Mouse (Mus musculus) lung, embryonic 16.5 days (tissue): ENCODE measurements around the gene Gm11214. TPM values are rescaled to one million over a fixed set of nuclear protein-coding genes. Genes with fewer than 3 reads are reported as not detected.

Experiments
- ATAC-seq: fragments of 200-750 bp; cut with Nextera tagmentation; 2 replicates; pipeline ENCODE4 v1.8.0; 2017; ENCODE audit warnings: low read depth, mild to moderate bottlenecking, moderate library complexity
- H3K27ac ChIP-seq: fragments of 300-500 bp; sonication (generic); 2 replicates; pipeline ENCODE4 v1.5.1; 2014; ENCODE audit warnings: mild to moderate bottlenecking, control low read depth, low read length
- H3K27me3 ChIP-seq: fragments of 300-500 bp; sonication (generic); 2 replicates; pipeline ENCODE4 v1.6.1; 2014; ENCODE audit warnings: low read depth, low read length, mixed read lengths; ENCODE audit not compliant: control insufficient read depth, insufficient read depth
- H3K36me3 ChIP-seq: fragments of 300-500 bp; sonication (generic); 2 replicates; pipeline ENCODE4 v1.6.1; 2014; ENCODE audit warnings: low read length; ENCODE audit not compliant: control insufficient read depth, insufficient read depth
- H3K4me1 ChIP-seq: fragments of 300-500 bp; sonication (generic); replicated peaks from 2 replicates; pipeline ENCODE4 v1.6.1; 2014; ENCODE audit warnings: low read length, mixed read lengths; ENCODE audit not compliant: control insufficient read depth, insufficient read depth
- H3K4me2 ChIP-seq: fragments of 300-500 bp; sonication (generic); 2 replicates; pipeline ENCODE4 v1.6.1; 2014; ENCODE audit warnings: low read depth, low read length, control low read depth
- H3K4me3 ChIP-seq: fragments of 300-500 bp; sonication (generic); 2 replicates; pipeline ENCODE4 v1.5.1; 2014; ENCODE audit warnings: mild to moderate bottlenecking, low read length, control low read depth
- H3K9ac ChIP-seq: fragments of 300-500 bp; sonication (generic); 2 replicates; pipeline ENCODE4 v1.6.1; 2014; ENCODE audit warnings: low read length, control low read depth
- H3K9me3 ChIP-seq: fragments of 300-500 bp; sonication (generic); 2 replicates; pipeline ENCODE4 v1.6.1; 2016; ENCODE audit warnings: low read length; ENCODE audit not compliant: control insufficient read depth
- WGBS: fragments of 180-500 bp; shearing (Covaris S2); extraction: QIAGEN DNeasy Blood & Tissue Kit; methylation state at CpG from one replicate; pipeline ENCODE4 v1.1.7; 2014; 5-methylcytosine and 5-hydroxymethylcytosine counted together
- polyA plus RNA-seq: library from polyadenylated mRNA; unstranded; fragments of >200 nt; fragmentation: Nextera tagmentation; extraction: Ambion mirVana; gene quantifications from 2 replicates; pipeline ENCODE4 v1.2.1, GENCODE M21; 2015

The Gm11214 gene
- polyA plus RNA-seq, 1 experiment from 2014 or later, result not detected

GRCm38 (mm10) chr4:63639842-63640241 is 23.3 kb downstream of the Gm11214 start:
- Histone ChIP-seq H3K4me3 (no peak overlapping the region), H3K27ac (no peak overlapping the region), H3K9ac (no peak overlapping the region), H3K9me3 (no peaks in the 10 kb centered on the region), H3K27me3 (no peaks in the 10 kb centered on the region), H3K4me2 (no peak overlapping the region), H3K4me1 (no peaks in the 10 kb centered on the region), H3K36me3 (no peaks in the 10 kb centered on the region)
- peak; percentile 41; the same call in 1 of the 2 replicates for ATAC-seq
- WGBS, result 46% methylated on average over 2 of the region's 2 CpGs

- Histone ChIP-seq H3K9ac (no peak overlapping the region), H3K4me3 (no peak overlapping the region), H3K4me1 (no peaks in the 10 kb centered on the region), H3K4me2 (no peak overlapping the region), H3K27ac (no peak overlapping the region), H3K36me3 (no peaks in the 10 kb centered on the region), H3K9me3 (no peaks in the 10 kb centered on the region), H3K27me3 (no peaks in the 10 kb centered on the region)
- no peak for ATAC-seq
- WGBS, result 53% methylated on average over 1 of the region's 1 CpGs
Observed at GRCm38 (mm10) chr4:63638603-63639002, 24.6 kb downstream of the Gm11214 start.

- H3K9me3 ChIP-seq, result no peaks in the 10 kb centered on the region
- H3K27me3 ChIP-seq, result no peaks in the 10 kb centered on the region
- H3K9ac ChIP-seq, result no peak overlapping the region
- no peaks in the 10 kb centered on the region for H3K36me3 ChIP-seq
- no peak for ATAC-seq
- WGBS, result 77% methylated on average over 2 of the region's 2 CpGs
- no peaks in the 10 kb centered on the region for H3K4me1 ChIP-seq
- H3K4me2 ChIP-seq, result no peak overlapping the region
- no peak overlapping the region for H3K4me3 ChIP-seq
- H3K27ac ChIP-seq, result no peak overlapping the region
Observed at GRCm38 (mm10) chr4:63633181-63633580, 30.0 kb downstream of the Gm11214 start.

GRCm38 (mm10) chr4:63627111-63627510 is 36.1 kb downstream of the Gm11214 start:
- no peaks in the 10 kb centered on the region for H3K9me3 ChIP-seq
- 80% methylated on average over 8 of the region's 8 CpGs for WGBS

GRCm38 (mm10) chr4:63625563-63626080 is 37.6 kb downstream of the Gm11214 start:
- Histone ChIP-seq H3K27ac (no peak overlapping the region), H3K9me3 (no peaks in the 10 kb centered on the region), H3K36me3 (no peaks in the 10 kb centered on the region), H3K4me2 (no peak overlapping the region), H3K27me3 (no peaks in the 10 kb centered on the region), H3K4me3 (no peak overlapping the region), H3K4me1 (no peaks in the 10 kb centered on the region), H3K9ac (no peak overlapping the region)
- ATAC-seq, result no peak
- 43% methylated on average over 3 of the region's 3 CpGs for WGBS

More at GRCm38 (mm10) chr4:63627111-63627510, 36.1 kb downstream of the Gm11214 start:
- Histone ChIP-seq H3K27me3 (no peaks in the 10 kb centered on the region), H3K4me3 (no peak overlapping the region), H3K4me1 (no peaks in the 10 kb centered on the region), H3K9ac (no peak overlapping the region), H3K36me3 (no peaks in the 10 kb centered on the region), H3K27ac (no peak overlapping the region), H3K4me2 (no peak overlapping the region)
- no peak for ATAC-seq

GRCm38 (mm10) chr4:63622378-63622835 is 40.8 kb downstream of the Gm11214 start, which contains the start of gene Tex48:
Gene Tex48 (minus strand): TSS chr4:63622428.
- no peaks in the 10 kb centered on the region for H3K4me1 ChIP-seq
- no peak within 1 kb of the TSS for H3K4me3 ChIP-seq
- no peaks in the 10 kb centered on the region for H3K36me3 ChIP-seq
- no peak within 1 kb of the TSS for H3K9ac ChIP-seq
- no peak for ATAC-seq
- no peaks in the 10 kb centered on the region for H3K9me3 ChIP-seq
- no peak within 1 kb of the TSS for H3K27ac ChIP-seq
- no peaks in the 10 kb centered on the region for H3K27me3 ChIP-seq
- WGBS, result 43% methylated on average over 5 of the region's 5 CpGs
- H3K4me2 ChIP-seq, result no peak within 1 kb of the TSS

- H3K9ac ChIP-seq, result no peak overlapping the region
- no peaks in the 10 kb centered on the region for H3K36me3 ChIP-seq
- 63% methylated on average over 2 of the region's 2 CpGs for WGBS
- no peaks in the 10 kb centered on the region for H3K9me3 ChIP-seq
- no peak for ATAC-seq
- no peaks in the 10 kb centered on the region for H3K27me3 ChIP-seq
- H3K4me3 ChIP-seq, result no peak overlapping the region
- H3K27ac ChIP-seq, result no peak overlapping the region
- no peaks in the 10 kb centered on the region for H3K4me1 ChIP-seq
- H3K4me2 ChIP-seq, result no peak overlapping the region
Observed at GRCm38 (mm10) chr4:63621861-63622260, 41.3 kb downstream of the Gm11214 start.

Other genes with a start within 250 kb of the Gm11214 start
- 2.6 and 2.7 TPM in 2 replicates for gene Whrn, start 167.4 kb downstream of the Gm11214 start, polyA plus RNA-seq
- 271 and 284 TPM in 2 replicates for gene Atp6v1g1, start 118.6 kb downstream of the Gm11214 start, polyA plus RNA-seq
- gene Tmem268, start 104.6 kb downstream of the Gm11214 start, polyA plus RNA-seq, result 8.8 and 9.6 TPM in 2 replicates
- gene Gm11213, start 58.1 kb downstream of the Gm11214 start, polyA plus RNA-seq, result not detected in 2 replicates
- gene Tex48, start 41.0 kb downstream of the Gm11214 start, polyA plus RNA-seq, result not detected in 2 replicates
- 0.46 and 0.65 TPM in 2 replicates for gene Tnfsf15, start 81.7 kb upstream of the Gm11214 start, polyA plus RNA-seq
- 0.04 and 0.19 TPM in 2 replicates for gene Tnfsf8, start 198.0 kb upstream of the Gm11214 start, polyA plus RNA-seq